Mouse (Mus musculus) G1E (cell line): ENCODE results near the gene Paqr8. TPM values are rescaled to one million over a fixed set of nuclear protein-coding genes. Genes with fewer than 3 reads are reported as not detected.
"Not testable (repeated sequence)": the region's sequence is repeated elsewhere in the genome, so short reads cannot be mapped to it uniquely, and the experiment has no call there.

Source experiments
- ATAC-seq: 2 replicates; pipeline ENCODE4 v1.8.0; 2016; ENCODE audit warnings: mild to moderate bottlenecking; ENCODE audit not compliant: insufficient number of reproducible peaks, poor library complexity, low FRiP score, severe bottlenecking; ENCODE audit errors: extremely low read depth
- DNase-seq: peaks from one replicate; pipeline ENCODE4 v3.0.0; 2012; ENCODE audit warnings: low spot score
- H3K27me3 ChIP-seq: 2 replicates; pipeline ENCODE4 v1.6.1; 2012; ENCODE audit warnings: mild to moderate bottlenecking, low read length, inconsistent platforms; ENCODE audit not compliant: insufficient read depth
- H3K36me3 ChIP-seq: replicated peaks from 2 replicates; pipeline ENCODE3; 2012; ENCODE audit warnings: mild to moderate bottlenecking, inconsistent platforms
- H3K4me1 ChIP-seq: 2 replicates; pipeline ENCODE4 v1.6.1; 2012; ENCODE audit warnings: low read depth, low read length, inconsistent platforms, mixed read lengths; ENCODE audit not compliant: insufficient read depth
- H3K4me3 ChIP-seq: 2 replicates; pipeline ENCODE4 v1.5.1; 2012; ENCODE audit warnings: low read depth, mild to moderate bottlenecking, inconsistent platforms, low read length, moderate library complexity, mixed read lengths
- H3K9me3 ChIP-seq: replicated peaks from 2 replicates; pipeline ENCODE4 v1.6.1; 2012; ENCODE audit warnings: inconsistent platforms
- CTCF ChIP-seq: IDR thresholded peaks from 2 replicates; pipeline ENCODE4 v1.5.1; 2012; ENCODE audit warnings: low read depth, low read length, inconsistent platforms, mixed read lengths
- GATA1 ChIP-seq: IDR thresholded peaks from 2 replicates; pipeline ENCODE4 v1.6.1; 2012; ENCODE audit warnings: borderline replicate concordance, low read length, inconsistent platforms, mixed read lengths
- GATA2 ChIP-seq: IDR thresholded peaks from 2 replicates; pipeline ENCODE4 v1.6.1; 2012; ENCODE audit warnings: low read depth, low read length, inconsistent platforms, borderline replicate concordance
- POLR2AphosphoS5 ChIP-seq: IDR thresholded peaks from 2 replicates; pipeline ENCODE4 v1.6.1; 2012; ENCODE audit warnings: low read depth, low read length, inconsistent platforms; ENCODE audit not compliant: insufficient replicate concordance
- TAL1 ChIP-seq: conservative IDR thresholded peaks from 2 replicates; pipeline ENCODE4 v1.6.1; 2012; ENCODE audit warnings: low read depth, low read length, inconsistent platforms, mixed read lengths
- polyA plus RNA-seq: library from polyadenylated mRNA; stranded (reverse); fragments of >175 nt; gene quantifications from 2 replicates; pipeline ENCODE4 v1.2.3, GENCODE M21; 2012
- total RNA-seq, 2 experiments: library from RNA; stranded (forward) in 1 of 2; stranded (reverse) in 1 of 2; fragments of 200-1000 nt in 1 of 2; fragments of >200 nt in 1 of 2; fragmentation: Nextera tagmentation in 1 of 2; gene quantifications; 2 replicates each; pipeline ENCODE4 v1.2.3; 2014 to 2017

The Paqr8 gene
- total and polyA plus RNA-seq, 3 experiments, result 0.11 to 0.13 TPM; not detected in 1

DNA sequence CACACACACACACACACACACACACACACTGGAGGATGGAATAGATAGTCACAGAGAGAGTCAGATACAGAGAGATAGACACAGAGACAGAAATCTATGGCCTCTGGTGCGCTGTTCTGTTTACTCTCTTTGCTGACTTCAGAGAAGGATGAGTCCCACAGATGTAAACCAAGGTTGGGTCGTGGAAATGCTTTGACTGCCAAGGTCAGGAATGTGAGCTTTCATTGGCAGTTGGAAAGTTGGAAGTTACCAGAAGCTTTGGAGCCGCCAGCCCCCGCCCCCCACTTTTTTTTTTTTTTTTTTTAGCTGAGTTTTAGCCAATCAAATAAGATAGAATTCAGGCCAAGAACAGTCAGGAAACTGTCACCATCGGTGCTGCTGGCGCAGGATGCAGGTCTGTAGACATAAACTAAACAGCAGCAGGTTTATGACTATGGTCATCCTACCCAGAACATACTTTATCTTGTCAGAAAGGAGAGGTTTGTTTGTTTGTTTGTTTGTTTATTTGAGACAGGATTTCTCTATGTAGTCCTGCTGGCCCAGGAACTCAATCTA, 27.2 kb downstream of the Paqr8 start:
- ATAC-seq (no peak), DNase-seq (no peak)
- Histone ChIP-seq H3K9me3 (no peaks in the 10 kb centered on the region), H3K27me3 (peaks cover 41% of the 10 kb centered on the region), H3K4me1 (peaks cover 18% of the 10 kb centered on the region), H3K36me3 (no peaks in the 10 kb centered on the region), H3K4me3 (no peak overlapping the region)
- TF ChIP-seq TAL1, result no peak
- no peak for TF ChIP-seq POLR2AphosphoS5
- TF ChIP-seq GATA2, result no peak
- TF ChIP-seq GATA1, result no peak
- TF ChIP-seq CTCF, result no peak

DNA sequence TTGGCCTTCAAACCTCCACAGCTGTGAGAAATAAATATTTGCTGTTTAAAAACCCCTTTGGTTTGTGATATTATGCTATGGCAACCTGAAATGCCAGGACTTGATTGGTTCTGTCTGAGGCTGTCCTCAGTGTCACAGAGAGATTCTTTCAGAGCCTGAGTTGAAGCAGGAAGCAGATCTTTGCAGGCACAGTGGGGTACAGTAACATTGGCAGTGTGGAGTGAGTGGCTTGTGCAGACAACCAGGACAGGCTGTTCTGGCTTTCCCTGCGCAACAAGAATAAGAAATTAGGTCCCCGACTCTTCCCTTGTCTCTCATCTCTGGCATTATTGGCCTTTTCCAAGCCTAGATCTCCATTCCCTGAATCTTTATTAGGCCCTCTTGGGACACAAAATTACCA, 29.3 kb downstream of the Paqr8 start:
- TF ChIP-seq POLR2AphosphoS5 (no peak), GATA1 (no peak), TAL1 (no peak), CTCF (no peak), GATA2 (no peak)
- ATAC-seq (no peak), DNase-seq (no peak)
- Histone ChIP-seq H3K4me1 (peaks cover 16% of the 10 kb centered on the region), H3K27me3 (peaks cover 35% of the 10 kb centered on the region), H3K9me3 (no peaks in the 10 kb centered on the region), H3K4me3 (no peak overlapping the region), H3K36me3 (no peaks in the 10 kb centered on the region)

- ATAC-seq (no peak), DNase-seq (no peak)
- peaks cover 23% of the 10 kb centered on the region for H3K27me3 ChIP-seq
- TF ChIP-seq GATA1 (no peak), GATA2 (no peak), CTCF (no peak), POLR2AphosphoS5 (no peak), TAL1 (no peak)
- H3K36me3 ChIP-seq, result no peaks in the 10 kb centered on the region
- H3K4me1 ChIP-seq, result peaks cover 28% of the 10 kb centered on the region
- no peak overlapping the region for H3K4me3 ChIP-seq
- H3K9me3 ChIP-seq, result no peaks in the 10 kb centered on the region
These were observed 30.7 kb downstream of the Paqr8 start for GRCm38 (mm10) chr1:20921081-20921528.

DNA sequence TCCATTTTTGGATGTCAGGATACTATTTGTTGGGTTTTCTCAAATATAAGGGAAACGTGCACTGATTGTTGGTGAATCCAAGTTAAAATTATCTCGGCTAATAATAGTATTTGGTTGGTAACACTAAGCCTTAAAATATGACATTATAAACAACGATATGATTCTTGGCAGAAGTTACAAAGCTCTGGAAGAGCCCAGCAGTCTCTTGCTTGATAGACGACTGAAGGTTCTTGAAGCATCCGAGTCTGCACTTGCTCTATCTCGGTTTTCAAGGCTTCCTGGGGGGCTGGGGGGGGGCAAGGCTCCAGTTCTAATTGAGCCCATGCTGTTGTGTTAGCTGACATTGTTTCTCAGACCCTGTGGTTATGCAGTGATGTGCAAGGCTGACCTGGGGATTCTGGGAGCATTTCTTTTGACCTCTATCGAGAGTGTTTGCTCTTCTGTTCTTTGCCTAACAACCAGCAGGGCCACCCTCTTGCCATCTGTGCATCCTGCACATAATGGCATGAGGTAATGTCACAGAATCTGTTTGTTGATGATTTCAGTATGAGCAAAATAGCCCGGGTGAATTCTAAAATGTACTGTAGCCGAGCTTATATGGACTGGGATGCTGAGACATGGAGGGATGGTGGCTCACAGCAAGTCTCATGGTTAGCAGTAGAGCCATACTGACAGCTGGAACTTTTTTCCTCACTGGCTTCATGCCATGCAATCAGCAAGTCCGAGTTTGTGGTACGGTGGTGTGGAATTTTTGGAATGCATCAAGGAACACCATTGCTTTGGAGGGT, 32.4 kb downstream of the Paqr8 start:
- TF ChIP-seq GATA2, result no peak
- no peak for TF ChIP-seq POLR2AphosphoS5
- no peak for TF ChIP-seq CTCF
- TF ChIP-seq GATA1, result no peak
- TF ChIP-seq TAL1, result no peak
- peaks cover 45% of the 10 kb centered on the region for H3K4me1 ChIP-seq

DNA sequence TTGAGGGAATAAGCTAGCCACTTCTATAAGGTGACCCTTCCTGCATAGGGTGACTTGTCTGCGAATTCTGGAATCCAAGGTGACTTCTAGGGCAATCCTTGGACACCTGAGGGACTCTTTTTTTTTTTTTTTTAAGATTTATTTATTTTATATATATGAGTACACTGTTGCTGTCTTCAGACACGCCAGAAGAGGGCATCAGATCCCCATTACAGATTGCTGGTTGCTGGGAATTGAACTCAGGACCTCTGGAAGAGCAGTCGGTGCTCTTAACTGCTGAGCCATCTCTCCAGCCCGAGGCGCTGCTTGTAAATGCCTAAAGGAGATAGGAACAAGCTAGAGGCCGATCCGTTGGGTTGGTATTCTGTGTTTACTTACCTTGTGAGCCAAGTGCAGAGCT, 34.9 kb downstream of the Paqr8 start:
- not testable (repeated sequence) for ATAC-seq, H3K9me3 ChIP-seq, H3K4me3 ChIP-seq, H3K36me3 ChIP-seq, DNase-seq, H3K27me3 ChIP-seq
- H3K4me1 ChIP-seq, result peaks cover 58% of the 10 kb centered on the region

More for the DNA sequence above, 32.4 kb downstream of the Paqr8 start:
- no peak overlapping the region for H3K4me3 ChIP-seq
- no peak for ATAC-seq
- H3K27me3 ChIP-seq, result peaks cover 17% of the 10 kb centered on the region
- H3K36me3 ChIP-seq, result no peaks in the 10 kb centered on the region
- no peak for DNase-seq
- no peaks in the 10 kb centered on the region for H3K9me3 ChIP-seq

GRCm38 (mm10) chr1:20925926-20926325, 35.5 kb downstream of the Paqr8 start:
- Histone ChIP-seq H3K36me3 (no peaks in the 10 kb centered on the region), H3K9me3 (no peaks in the 10 kb centered on the region), H3K4me1 (peaks cover 62% of the 10 kb centered on the region), H3K27me3 (peaks cover 6% of the 10 kb centered on the region), H3K4me3 (no peak overlapping the region)
- ATAC-seq (no peak), DNase-seq (no peak)
- TF ChIP-seq GATA2, result no peak
- no peak for TF ChIP-seq TAL1
- TF ChIP-seq CTCF, result no peak
- no peak for TF ChIP-seq POLR2AphosphoS5
- TF ChIP-seq GATA1, result no peak

DNA sequence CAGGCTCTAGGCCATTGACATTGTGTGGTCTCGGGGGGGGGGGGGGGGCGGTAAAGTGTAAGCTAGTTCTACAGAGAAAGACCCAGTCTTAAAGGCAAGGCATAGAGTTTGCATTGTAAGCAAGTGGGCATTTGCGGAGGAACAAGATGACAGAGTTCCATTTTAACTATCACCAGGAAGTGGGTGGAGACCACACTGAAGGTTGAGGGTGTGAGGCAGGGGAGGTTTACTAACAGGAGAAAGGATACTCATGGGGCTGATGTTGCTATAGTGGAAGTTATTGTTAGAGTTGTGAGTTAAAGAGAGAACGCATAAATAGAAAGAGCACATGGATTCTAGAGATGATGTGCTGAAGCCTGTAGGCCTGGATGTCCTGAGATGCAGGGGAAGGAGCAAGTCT, 36.0 kb downstream of the Paqr8 start:
- Histone ChIP-seq H3K9me3 (no peaks in the 10 kb centered on the region), H3K27me3 (peaks cover 1% of the 10 kb centered on the region), H3K4me3 (no peak overlapping the region), H3K4me1 (peaks cover 62% of the 10 kb centered on the region), H3K36me3 (no peaks in the 10 kb centered on the region)
- TF ChIP-seq GATA2 (no peak), POLR2AphosphoS5 (no peak)
- ATAC-seq (no peak), DNase-seq (no peak)
